Mouse (Mus musculus): ENCODE measurements at regions not wholly inside any gene's neighbourhood (a gene's known extent, or its start where the extent isn't known, plus 50 kb on each side); places are given as distances from the start of the nearest gene placed in this dataset.

DNA sequence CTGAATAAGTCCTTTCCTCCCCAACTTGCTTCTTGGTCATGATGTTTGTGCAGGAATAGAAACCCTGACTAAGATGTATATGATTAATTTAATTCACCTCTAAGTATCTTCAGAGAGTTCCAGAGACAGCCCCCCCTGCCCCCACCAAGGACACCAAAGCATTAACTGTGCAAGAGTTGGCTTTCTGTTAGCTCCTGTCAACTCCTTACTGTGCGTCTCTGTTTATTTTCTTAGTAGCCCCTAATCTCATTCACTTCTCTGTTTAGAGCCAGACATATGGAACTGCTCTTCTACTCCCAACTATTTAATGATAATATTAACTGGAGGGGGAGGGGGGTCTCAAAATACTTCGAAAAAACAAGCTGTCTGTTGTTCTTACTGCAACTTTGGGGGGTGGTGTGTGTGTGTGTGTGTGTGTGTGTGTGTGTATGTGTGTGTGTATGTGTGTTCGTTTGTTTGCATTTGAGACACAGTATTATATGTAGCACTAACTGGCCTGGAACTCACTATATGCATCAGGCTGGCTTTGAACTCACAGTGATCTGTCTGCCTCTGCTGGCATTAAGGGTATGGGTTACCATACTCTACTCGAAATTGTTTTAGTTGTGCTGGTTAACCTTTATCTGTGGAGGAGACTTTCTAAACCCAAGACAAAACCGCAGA is 89.8 kb downstream of the Elovl4 start:
- no peak for TF ChIP-seq MAX (IDR thresholded peaks at IDR 0.05; ENCODE audit: low read length)
- no peak for TF ChIP-seq CTCF (IDR thresholded peaks at IDR 0.05 in 2 of 3, conservative IDR thresholded peaks at IDR 0.05 in 1 of 3; ENCODE audit: control insufficient read depth in 1 of 3, insufficient read depth in 1 of 3, low read depth in 2 of 3, low read length in 3 of 3, poor library complexity in 1 of 3, severe bottlenecking in 1 of 3)
- TF ChIP-seq ETS1 (IDR thresholded peaks at IDR 0.05; ENCODE audit: low read depth, low read length): no peak
- no peak for TF ChIP-seq ZC3H11A (IDR thresholded peaks at IDR 0.05; ENCODE audit: low read depth, low read length)
- TF ChIP-seq POLR2AphosphoS5 (IDR thresholded peaks at IDR 0.05; ENCODE audit: borderline replicate concordance, low read depth, low read length): no peak
- TF ChIP-seq MYC (IDR thresholded peaks at IDR 0.05; ENCODE audit: low read depth, low read length): no peak
- no peak for TF ChIP-seq CHD1 (IDR thresholded peaks at IDR 0.05; ENCODE audit: low read depth, low read length)
- TF ChIP-seq RAD21 (IDR thresholded peaks at IDR 0.05; ENCODE audit: low read depth, low read length): no peak
- no peak for TF ChIP-seq EP300 (IDR thresholded peaks at IDR 0.05; ENCODE audit: low read depth in 1 of 2, low read length in 2 of 2)

All from MEL (cell line).